Mouse (Mus musculus) myocyte (in vitro differentiated cells): Measurements from ENCODE around the gene Lmo2. TPM values are rescaled to one million over a fixed set of nuclear protein-coding genes. Genes with fewer than 3 reads are reported as not detected.
A peak's percentile ranks its signal among the peaks of the same experiment; 100 is the strongest.

Experiments
- H3K27me3 ChIP-seq: one replicate; pipeline ENCODE4 v1.6.1; 2011; ENCODE audit not compliant: control insufficient read depth, insufficient read depth, insufficient read length
- H3K36me3 ChIP-seq: one replicate; pipeline ENCODE4 v1.6.1; 2011; ENCODE audit not compliant: control insufficient read depth, insufficient read depth
- H3K4me2 ChIP-seq: one replicate; pipeline ENCODE4 v1.6.1; 2011; ENCODE audit warnings: low read depth, control low read depth
- H3K4me3 ChIP-seq: one replicate; pipeline ENCODE4 v1.5.1; 2011; ENCODE audit warnings: mild to moderate bottlenecking, control low read depth, moderate library complexity
- H3K79me2 ChIP-seq: one replicate; pipeline ENCODE4 v1.6.1; 2011; ENCODE audit not compliant: control insufficient read depth, insufficient read depth
- H3ac ChIP-seq: one replicate; pipeline ENCODE4 v1.6.1; 2011; ENCODE audit not compliant: control insufficient read depth, insufficient read length
- CEBPB ChIP-seq: IDR thresholded peaks from 2 replicates; pipeline ENCODE4 v1.6.1; 2011; ENCODE audit warnings: mild to moderate bottlenecking, moderate library complexity; ENCODE audit not compliant: poor library complexity, insufficient read depth, severe bottlenecking
- E2F4 ChIP-seq: IDR thresholded peaks from one replicate; pipeline ENCODE4 v1.6.1; 2011; ENCODE audit warnings: mild to moderate bottlenecking, control low read depth, moderate library complexity; ENCODE audit not compliant: insufficient read depth
- MAX ChIP-seq: IDR thresholded peaks from one replicate; pipeline ENCODE4 v1.6.1; 2011; ENCODE audit warnings: low read depth, mild to moderate bottlenecking, control low read depth
- MYOD1 ChIP-seq, 3 experiments: IDR thresholded peaks; one replicate each; pipeline ENCODE4 v1.6.1; 2011; ENCODE audit warnings: control low read depth in 2 of 3, low read depth in 2 of 3, mild to moderate bottlenecking in 2 of 3, moderate library complexity in 1 of 3; ENCODE audit not compliant: insufficient read length in 2 of 3, control insufficient read depth in 1 of 3
- MYOG ChIP-seq, 3 experiments: IDR thresholded peaks; one replicate each; pipeline ENCODE4 v1.6.1; 2011; ENCODE audit warnings: control low read depth in 2 of 3, low read depth in 2 of 3, mild to moderate bottlenecking in 2 of 3; ENCODE audit not compliant: insufficient read length in 2 of 3, control insufficient read depth in 1 of 3, insufficient read depth in 1 of 3
- POLR2A ChIP-seq: IDR thresholded peaks from one replicate; pipeline ENCODE4 v1.6.1; 2011; ENCODE audit warnings: low read depth, mild to moderate bottlenecking, control low read depth, moderate library complexity; ENCODE audit not compliant: insufficient read length
- POLR2AphosphoS2 ChIP-seq: IDR thresholded peaks from one replicate; pipeline ENCODE4 v1.6.1; 2011; ENCODE audit warnings: low read depth, control low read depth; ENCODE audit not compliant: insufficient read length
- REST ChIP-seq: IDR thresholded peaks from one replicate; pipeline ENCODE4 v1.6.1; 2011; ENCODE audit warnings: mild to moderate bottlenecking, control low read depth, moderate library complexity; ENCODE audit not compliant: insufficient read depth, insufficient read length
- SRF ChIP-seq: IDR thresholded peaks from one replicate; pipeline ENCODE4 v1.6.1; 2011; ENCODE audit warnings: low read depth; ENCODE audit not compliant: control insufficient read depth, insufficient read length
- TCF12 ChIP-seq: IDR thresholded peaks from one replicate; pipeline ENCODE4 v1.6.1; 2011; ENCODE audit warnings: mild to moderate bottlenecking, control low read depth; ENCODE audit not compliant: poor library complexity, insufficient read depth, severe bottlenecking
- TCF3 ChIP-seq: IDR thresholded peaks from one replicate; pipeline ENCODE4 v1.6.1; 2011; ENCODE audit warnings: low read depth, control low read depth; ENCODE audit not compliant: insufficient read length
- USF1 ChIP-seq: IDR thresholded peaks from one replicate; pipeline ENCODE4 v1.6.1; 2011; ENCODE audit warnings: low read depth, mild to moderate bottlenecking, control low read depth, moderate library complexity
- polyA plus RNA-seq: library from polyadenylated mRNA; unstranded; fragments of >200 nt; fragmentation: generic; extraction: Trizol; gene quantifications from one replicate; pipeline ENCODE4 v1.2.1, GENCODE M21; 2012; ENCODE audit warnings: missing spikeins

Gene Lmo2
- polyA plus RNA-seq, 1 experiment = 0.11 TPM

DNA sequence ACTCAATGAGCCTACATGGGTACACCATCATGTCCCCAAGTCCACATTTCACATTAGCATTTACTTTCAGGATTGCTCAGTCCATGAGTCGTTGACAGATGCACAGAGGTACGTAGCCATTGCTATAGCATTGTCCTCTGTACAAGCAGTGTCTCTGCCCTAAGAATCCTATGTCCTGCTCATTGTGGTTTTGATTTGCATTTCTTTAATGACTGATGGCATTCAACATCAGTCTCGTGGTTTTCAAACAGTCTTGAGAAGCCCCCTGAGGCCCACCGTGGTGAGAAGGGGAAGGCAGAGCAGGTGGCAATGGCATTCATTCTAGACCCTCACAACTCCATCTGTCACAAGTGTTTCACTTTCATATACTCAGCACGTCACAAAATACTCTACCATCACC lies 40.4 kb upstream of the Lmo2 start:
- Histone ChIP-seq H3K4me3 (no peak overlapping the region), H3K79me2 (no peaks in the 10 kb centered on the region), H3K27me3 (peaks cover 30% of the 10 kb centered on the region), H3ac (no peak overlapping the region), H3K36me3 (no peaks in the 10 kb centered on the region), H3K4me2 (no peak overlapping the region)
- TF ChIP-seq E2F4 (no peak), POLR2AphosphoS2 (no peak), TCF12 (no peak), USF1 (no peak), REST (no peak), MAX (no peak), CEBPB (no peak), MYOG (IDR thresholded peaks at IDR 0.05; ENCODE audit: control insufficient read depth in 1 of 3, insufficient read depth in 1 of 3, insufficient read length in 2 of 3, low read depth in 2 of 3) (no peak), MYOD1 (IDR thresholded peaks at IDR 0.05; ENCODE audit: control insufficient read depth in 1 of 3, insufficient read length in 2 of 3, low read depth in 2 of 3) (no peak), SRF (no peak), POLR2A (no peak), TCF3 (no peak)

DNA sequence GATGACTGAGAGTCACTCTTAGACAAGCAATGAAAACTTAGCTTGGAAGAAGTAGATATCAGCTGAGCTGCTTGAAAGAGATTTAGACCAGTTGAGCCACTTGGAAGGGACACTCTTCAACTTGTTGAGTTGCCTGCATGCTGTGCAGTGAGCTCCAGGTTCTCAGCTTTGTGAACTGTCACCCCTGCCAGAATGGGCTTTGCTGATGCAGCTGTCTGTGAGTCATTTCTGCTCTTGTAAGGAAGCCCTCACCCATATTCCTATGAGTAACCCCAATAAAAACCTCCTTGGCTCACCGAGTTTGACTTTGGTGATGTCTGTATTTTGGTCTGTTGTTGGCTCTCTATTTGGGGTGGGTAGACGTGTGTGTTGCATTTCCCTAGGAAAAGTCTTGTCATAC lies 39.4 kb upstream of the Lmo2 start:
- Histone ChIP-seq H3K27me3 (peaks cover 28% of the 10 kb centered on the region), H3K4me2 (no peak overlapping the region), H3ac (no peak overlapping the region), H3K79me2 (no peaks in the 10 kb centered on the region), H3K36me3 (no peaks in the 10 kb centered on the region), H3K4me3 (no peak overlapping the region)
- TF ChIP-seq MYOG (IDR thresholded peaks at IDR 0.05; ENCODE audit: control insufficient read depth in 1 of 3, insufficient read depth in 1 of 3, insufficient read length in 2 of 3, low read depth in 2 of 3) = no peak
- no peak for TF ChIP-seq MYOD1 (IDR thresholded peaks at IDR 0.05; ENCODE audit: control insufficient read depth in 1 of 3, insufficient read length in 2 of 3, low read depth in 2 of 3)
- TF ChIP-seq POLR2AphosphoS2 = no peak
- no peak for TF ChIP-seq SRF
- no peak for TF ChIP-seq TCF12
- no peak for TF ChIP-seq USF1
- TF ChIP-seq CEBPB = no peak
- TF ChIP-seq MAX = no peak
- TF ChIP-seq POLR2A = no peak
- no peak for TF ChIP-seq REST
- TF ChIP-seq TCF3 = no peak
- no peak for TF ChIP-seq E2F4

DNA sequence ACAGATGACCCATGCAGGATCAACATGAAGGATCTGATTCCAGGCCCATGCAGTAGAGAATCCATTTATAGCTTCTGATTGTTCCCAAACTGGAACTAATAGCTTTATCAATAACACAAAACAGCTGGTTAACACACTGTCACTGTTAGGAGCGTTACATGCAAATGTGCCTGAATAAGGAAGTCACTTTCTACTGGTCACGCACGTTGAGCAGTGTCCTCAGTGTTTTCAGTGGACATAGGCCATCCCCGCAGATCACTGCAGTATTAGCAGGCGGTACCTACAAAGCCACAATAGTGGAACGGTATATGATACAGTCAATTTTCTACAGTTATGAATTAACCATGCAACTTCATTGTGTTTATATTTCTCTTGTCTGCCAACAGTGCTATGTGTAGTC lies 38.3 kb upstream of the Lmo2 start:
- Histone ChIP-seq H3ac (no peak overlapping the region), H3K27me3 (peaks cover 17% of the 10 kb centered on the region), H3K4me3 (no peak overlapping the region), H3K4me2 (no peak overlapping the region), H3K36me3 (no peaks in the 10 kb centered on the region), H3K79me2 (no peaks in the 10 kb centered on the region)
- TF ChIP-seq MYOG (IDR thresholded peaks at IDR 0.05; ENCODE audit: control insufficient read depth in 1 of 3, insufficient read depth in 1 of 3, insufficient read length in 2 of 3, low read depth in 2 of 3) (no peak), TCF3 (no peak), SRF (no peak), E2F4 (no peak)

DNA sequence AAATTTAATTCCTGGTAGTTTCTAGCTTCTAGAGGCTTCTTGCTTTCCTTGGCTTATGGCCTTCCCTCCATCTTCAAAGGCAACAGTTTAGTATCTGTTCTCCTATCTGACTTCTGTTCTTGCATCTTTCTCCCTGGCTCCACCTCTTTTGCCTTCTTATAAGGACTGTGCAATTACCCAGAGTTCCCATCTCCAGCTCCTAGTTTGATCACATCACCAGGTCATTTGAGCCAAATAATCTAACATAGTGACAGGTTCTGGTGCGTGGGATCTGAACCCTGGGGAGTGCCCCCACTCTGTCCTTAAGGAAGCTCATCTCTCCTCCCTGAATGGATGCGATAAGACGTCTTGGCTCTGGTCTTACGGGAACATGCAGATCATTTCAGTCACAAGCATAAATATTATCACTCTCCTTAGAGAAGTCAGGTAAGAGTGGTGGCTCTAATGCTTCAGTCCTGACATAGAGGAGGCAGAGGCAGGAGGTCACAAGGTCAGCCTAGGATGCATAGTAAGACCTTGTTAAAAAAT lies 31.1 kb upstream of the Lmo2 start:
- Histone ChIP-seq H3K27me3 (peaks cover 17% of the 10 kb centered on the region), H3K36me3 (no peaks in the 10 kb centered on the region), H3K79me2 (no peaks in the 10 kb centered on the region), H3K4me3 (no peak overlapping the region), H3ac (no peak overlapping the region), H3K4me2 (no peak overlapping the region)
- TF ChIP-seq TCF12 = no peak
- TF ChIP-seq MYOG (IDR thresholded peaks at IDR 0.05; ENCODE audit: control insufficient read depth in 1 of 3, insufficient read depth in 1 of 3, insufficient read length in 2 of 3, low read depth in 2 of 3) = no peak
- no peak for TF ChIP-seq E2F4
- TF ChIP-seq TCF3 = no peak
- TF ChIP-seq SRF = no peak
- TF ChIP-seq REST = no peak
- no peak for TF ChIP-seq MYOD1 (IDR thresholded peaks at IDR 0.05; ENCODE audit: control insufficient read depth in 1 of 3, insufficient read length in 2 of 3, low read depth in 2 of 3)
- TF ChIP-seq MAX = no peak
- no peak for TF ChIP-seq USF1
- TF ChIP-seq CEBPB = no peak
- no peak for TF ChIP-seq POLR2AphosphoS2
- TF ChIP-seq POLR2A = no peak

DNA sequence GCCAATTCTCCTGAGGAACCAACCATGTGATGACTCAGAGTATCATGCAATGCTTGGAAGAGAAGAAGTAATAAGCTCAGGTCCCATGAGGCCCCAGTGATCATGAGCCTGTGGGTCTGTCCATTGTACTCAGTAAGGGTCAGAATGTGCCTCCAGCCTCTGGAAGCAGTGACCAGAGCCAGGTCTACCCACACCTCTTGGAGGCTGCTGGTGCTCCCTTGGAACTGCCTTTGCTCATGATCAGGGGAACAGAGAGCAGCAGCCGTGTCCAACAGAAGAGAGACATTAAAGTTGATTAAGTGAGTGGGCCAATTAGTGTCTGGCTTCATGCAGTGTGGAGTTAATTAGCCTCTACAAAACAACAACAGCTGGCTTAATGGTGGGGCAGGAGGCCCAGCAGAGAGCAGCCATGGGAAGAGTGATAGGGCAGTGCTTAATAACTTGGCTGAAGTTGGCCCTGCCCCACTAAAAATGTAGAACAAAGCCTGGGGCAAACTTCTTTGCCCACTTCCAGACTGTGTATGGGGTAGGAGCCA lies 30.1 kb upstream of the Lmo2 start:
- peaks cover 16% of the 10 kb centered on the region for H3K27me3 ChIP-seq
- no peak overlapping the region for H3K4me3 ChIP-seq
- H3K79me2 ChIP-seq = no peaks in the 10 kb centered on the region
- no peaks in the 10 kb centered on the region for H3K36me3 ChIP-seq
- no peak overlapping the region for H3ac ChIP-seq
- TF ChIP-seq POLR2A = no peak
- TF ChIP-seq CEBPB = peak; percentile 77
- H3K4me2 ChIP-seq = no peak overlapping the region
